Mouse (Mus musculus) Muller cell, postnatal 12 days (primary cell): ENCODE results near the gene Pla2g12a.
A peak's percentile ranks its signal among the peaks of the same experiment; 100 is the strongest.

ENCODE experiments used
- DNase-seq: peaks from one replicate; pipeline ENCODE4 v3.0.0-alpha.2; 2015; ENCODE audit errors: inconsistent ontology term

Gene Pla2g12a

DNA sequence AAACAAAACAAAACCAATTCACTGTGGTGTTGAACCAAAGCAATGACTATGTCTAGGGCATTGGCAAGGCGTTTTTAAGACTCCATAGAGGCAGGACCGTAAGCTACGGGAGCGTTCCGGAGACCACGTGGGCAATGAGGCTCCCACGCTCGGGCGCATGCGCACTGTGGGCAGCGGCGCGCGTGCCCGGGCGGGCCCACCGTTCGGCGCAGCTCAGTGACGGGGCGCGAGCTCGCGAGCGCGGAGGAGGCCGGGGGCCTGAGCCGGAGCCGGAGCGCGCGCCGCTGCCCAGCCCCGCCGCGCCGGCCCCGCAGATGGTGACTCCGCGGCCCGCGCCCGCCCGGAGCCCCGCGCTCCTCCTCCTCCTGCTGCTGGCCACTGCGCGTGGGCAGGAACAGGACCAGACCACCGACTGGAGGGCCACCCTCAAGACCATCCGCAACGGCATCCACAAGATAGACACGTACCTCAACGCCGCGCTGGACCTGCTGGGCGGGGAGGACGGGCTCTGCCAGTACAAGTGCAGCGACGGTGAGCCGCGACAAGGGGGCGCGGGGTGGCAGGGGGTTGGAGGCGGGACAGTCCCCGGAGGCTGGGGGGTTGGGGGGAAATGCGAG, at the start of gene Pla2g12a:
TSS of gene Pla2g12a (plus strand) at position 202 of the 617 bp plus-strand sequence.
- peak; percentile 92 for DNase-seq

DNA sequence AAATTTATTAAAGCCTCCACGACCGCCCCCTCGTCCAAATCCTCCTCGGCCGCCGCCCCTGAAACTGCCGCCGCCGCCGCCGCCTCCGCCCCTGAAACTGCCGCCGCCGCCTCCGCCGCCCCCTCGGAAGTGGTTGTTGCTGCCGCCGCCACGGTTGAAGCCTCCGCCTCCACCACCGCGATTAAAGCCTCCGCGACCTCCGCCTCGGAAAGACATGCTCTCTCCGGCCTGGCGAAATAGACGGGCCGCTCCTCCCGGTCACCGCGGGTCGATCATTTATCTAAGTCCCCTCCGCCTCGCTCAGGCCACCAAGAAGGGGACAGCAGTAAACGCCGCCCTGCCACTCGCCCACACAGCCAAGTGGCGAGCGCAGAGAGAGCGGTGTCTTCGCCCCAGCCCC, 47.8 kb upstream of the Pla2g12a start:
- DNase-seq = no peak

DNA sequence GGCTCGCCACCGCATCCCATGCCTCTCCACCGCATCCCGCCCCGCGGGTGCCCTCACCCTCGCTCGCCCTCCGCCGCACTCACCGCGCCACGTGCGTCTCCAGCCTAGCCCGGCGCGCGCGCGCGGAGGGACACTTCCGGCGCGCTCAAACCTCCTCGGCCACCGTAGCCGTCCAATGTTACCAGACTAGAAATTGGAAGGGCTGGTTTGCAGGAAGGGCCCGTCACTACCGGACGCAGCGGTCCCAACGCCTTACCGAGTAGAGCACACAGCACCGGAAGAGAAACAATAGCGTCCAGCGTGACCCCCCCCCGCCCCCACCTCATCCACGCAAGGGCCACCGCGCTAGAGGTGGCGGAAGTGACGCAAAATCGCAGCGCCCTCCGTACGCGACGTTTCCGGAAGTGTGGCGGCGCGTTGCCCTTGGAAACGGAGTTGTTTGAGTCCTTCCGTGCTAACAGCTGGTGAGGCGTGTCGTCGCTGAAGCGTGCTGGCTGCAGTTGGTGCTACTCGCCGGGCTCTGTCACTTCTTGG, 47.3 kb upstream of the Pla2g12a start, which contains the start of gene Gar1:
TSS of gene Gar1 (minus strand) at position 362 of the 534 bp plus-strand sequence.
- DNase-seq = peak; percentile 96

DNA sequence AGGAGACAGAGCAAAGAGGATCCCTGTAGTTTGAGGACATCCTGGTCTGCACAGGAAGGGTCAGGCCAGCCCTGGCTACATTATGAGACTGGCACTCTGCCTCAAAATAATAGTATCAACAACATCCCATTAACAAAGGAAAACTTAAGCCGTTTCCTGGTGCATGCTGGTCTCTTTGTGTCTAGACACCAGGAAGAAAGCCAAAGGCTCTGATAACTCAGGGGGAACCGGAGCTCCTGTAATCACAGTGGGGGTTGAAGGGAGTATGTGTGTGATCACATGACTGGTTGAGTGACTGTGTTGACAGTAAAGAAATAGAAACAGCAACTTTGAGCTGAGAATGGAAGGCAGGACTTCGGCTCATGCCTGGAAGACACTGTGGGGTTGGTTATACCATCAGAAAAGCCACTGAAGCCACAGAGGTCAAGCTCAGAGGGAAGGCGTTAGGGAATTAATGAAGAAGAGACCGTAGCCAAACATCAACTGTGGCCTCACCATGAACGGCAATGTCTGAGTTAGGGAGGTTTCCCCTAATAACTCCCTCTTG, 42.9 kb upstream of the Pla2g12a start, which contains the start of gene Cfi:
TSS of gene Cfi (plus strand) at position 497 of the 547 bp plus-strand sequence.
- DNase-seq = no peak

DNA sequence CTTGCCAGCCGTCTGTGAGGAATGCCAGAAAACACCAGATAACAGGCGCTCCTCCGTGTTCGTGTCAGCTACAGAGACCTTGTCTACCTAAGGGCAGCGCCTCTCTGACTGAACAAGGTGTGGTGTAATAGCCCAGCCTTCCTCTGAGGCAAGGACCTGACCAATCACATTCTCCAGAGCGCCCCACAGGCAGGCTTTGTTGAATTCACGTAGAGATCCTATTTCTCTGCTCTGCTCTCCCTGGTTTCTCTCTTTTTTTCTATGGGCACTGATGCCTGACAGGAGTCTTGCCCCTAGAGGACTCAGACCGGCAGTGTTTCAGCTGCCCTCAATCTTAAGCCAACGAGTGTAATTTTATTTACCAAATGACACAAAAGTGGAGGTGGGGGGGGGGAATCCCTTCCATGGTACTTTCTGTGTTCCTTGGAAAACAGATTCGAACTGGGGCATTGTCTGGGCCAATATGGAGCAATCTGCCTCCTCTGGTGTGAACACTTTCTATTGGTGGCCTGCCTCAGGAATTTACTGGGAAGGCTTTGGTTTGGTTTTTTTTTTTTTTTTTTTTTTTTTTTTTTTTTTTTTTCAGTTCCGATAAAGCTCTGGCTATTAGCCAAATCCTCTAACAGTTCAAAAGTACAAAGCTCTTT, 42.2 kb upstream of the Pla2g12a start:
- peak; percentile 30 for DNase-seq

DNA sequence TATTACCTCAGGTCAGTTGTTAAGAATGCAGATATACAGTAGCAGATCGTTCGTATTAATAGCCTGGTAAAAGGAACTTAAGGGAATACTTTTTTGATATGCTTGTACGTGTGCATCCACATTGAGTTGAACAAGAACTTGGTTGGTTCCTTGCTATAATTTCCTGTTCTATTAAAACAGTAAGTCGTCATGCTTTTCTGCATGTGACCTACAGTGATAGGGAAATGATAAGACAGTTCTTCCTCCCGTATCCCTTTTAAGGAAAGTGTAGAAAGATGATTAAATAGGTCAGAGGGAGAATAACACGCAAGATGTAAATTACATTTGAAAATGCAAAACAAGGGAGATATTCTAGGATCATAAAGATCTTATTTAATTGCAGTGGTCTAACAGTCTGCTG, 41.4 kb upstream of the Pla2g12a start:
- no peak for DNase-seq

DNA sequence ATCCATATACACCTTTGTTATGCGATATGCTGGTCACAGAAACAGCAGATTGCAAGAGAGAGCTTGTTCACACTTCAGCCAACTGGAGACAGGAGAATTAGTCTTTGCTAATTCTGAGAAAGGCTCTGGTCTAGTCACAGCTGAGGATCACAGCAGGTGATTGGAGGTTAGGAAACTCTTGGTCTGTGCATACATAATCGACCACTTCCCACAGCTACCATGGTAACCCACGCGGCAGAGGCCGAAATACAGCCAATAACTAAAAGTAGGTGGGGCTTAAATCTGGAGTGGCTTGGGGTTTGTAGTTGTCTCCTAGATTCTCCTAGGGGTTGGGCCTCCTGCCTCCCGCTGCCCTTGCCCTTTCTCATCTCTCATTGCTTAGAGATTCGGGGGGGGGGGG, 40.4 kb upstream of the Pla2g12a start:
- no peak for DNase-seq

DNA sequence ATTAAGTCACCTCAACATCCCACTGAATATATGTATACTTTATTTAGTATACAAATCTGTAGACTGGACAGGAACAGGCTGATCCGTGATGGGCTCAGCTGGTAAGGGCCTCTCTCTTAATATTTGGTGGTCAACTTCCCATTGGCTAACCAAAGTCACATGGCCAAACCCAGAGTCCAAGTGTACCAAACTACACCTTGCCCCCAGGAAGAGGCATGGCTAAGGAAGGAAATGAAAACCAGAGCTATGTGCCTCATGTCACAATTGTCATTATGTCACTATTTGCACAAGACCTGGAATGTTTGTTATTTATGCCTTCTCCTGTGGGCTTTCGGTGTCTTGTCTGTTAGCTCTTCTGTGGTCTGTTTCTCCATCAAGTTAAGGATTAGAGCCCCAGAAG, 32.5 kb upstream of the Pla2g12a start:
- no peak for DNase-seq

DNA sequence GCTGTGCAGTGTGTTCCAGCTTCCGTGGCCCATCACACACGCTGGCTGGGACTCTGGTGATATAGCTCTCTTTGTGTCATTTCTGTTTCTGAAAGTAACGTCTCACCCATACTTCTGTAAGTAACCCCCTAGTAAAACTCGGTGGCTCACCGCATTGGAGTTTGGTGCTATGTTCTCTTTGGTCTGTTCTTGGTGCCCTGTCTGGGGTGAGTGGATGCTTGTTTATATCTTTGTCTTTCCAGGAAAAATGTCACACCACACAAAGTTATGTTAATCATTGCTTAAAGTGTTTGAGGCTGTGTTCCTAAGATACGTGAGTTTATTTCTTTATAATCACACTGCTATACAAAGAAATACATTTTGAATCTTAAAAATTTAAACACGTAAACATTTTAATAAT, 31.6 kb upstream of the Pla2g12a start:
- DNase-seq = no peak

DNA sequence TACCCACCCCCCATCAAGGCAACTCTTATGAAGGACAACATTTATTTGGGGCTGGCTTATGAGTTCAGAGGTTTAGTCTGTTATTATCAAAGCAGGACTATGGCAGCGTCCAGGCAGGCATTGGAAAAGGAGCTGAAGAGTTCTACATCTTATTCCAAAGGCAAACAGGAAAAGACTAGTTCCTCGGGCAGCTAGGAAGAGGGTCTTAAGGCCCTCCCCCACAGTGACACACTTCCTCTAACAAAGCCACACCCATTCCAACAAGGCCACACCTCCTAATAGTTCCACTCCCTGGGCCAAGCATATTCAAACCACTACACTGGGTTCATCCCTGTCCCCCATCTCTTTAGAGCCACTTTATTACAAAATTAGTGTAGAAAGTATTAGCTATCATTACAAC, 15.8 kb upstream of the Pla2g12a start:
- DNase-seq = no peak

DNA sequence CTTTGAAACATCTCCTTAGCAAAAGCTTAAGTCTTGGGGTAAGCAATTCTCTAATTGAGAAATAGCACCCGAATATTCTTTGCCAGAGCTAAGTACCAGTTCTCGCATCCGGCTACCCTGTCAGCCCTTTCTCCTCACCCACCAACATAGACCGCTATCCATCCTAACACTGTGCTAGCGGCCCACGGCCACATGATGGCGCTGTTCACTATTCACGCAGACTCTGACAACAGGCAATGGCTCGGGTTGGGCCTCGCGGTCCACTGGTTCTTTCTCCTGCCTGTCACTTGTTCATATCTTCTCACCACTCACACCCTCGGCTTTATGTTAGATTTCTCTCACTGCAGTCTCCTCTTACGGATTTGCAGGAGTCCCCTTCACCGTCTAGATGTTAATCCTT, 14.7 kb upstream of the Pla2g12a start:
- DNase-seq = peak; percentile 0

GRCm38 (mm10) chr3:129877327-129877726, 1.1 kb upstream of the Pla2g12a start:
- DNase-seq = no peak

GRCm38 (mm10) chr3:129879131-129879757, 838 bp downstream of the Pla2g12a start:
- peak; percentile 31 for DNase-seq

DNA sequence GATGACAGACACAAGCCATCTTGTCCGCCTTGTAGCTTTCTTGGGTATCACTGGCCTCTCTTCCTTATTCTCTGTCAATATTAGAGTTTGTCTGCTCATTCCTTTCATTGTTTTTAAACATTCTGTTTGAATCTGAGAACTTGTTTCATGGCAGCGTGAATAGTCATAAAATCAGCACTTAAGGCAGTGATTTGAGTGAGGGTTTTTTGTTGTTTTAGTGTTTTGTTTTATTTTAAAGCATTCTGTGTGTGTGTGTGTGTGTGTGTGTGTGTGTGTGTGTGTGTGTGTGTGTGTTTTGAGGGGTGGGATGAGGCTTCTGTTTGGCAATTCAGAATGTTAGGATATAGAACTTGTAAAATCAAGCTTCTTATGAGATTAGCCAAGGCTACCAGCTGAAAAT, 1.5 kb downstream of the Pla2g12a start:
- no peak for DNase-seq

- no peak for DNase-seq
These were observed 2.7 kb downstream of the Pla2g12a start for GRCm38 (mm10) chr3:129880925-129881593.

- no peak for DNase-seq
These were observed 7.2 kb downstream of the Pla2g12a start for GRCm38 (mm10) chr3:129885577-129885976.

DNA sequence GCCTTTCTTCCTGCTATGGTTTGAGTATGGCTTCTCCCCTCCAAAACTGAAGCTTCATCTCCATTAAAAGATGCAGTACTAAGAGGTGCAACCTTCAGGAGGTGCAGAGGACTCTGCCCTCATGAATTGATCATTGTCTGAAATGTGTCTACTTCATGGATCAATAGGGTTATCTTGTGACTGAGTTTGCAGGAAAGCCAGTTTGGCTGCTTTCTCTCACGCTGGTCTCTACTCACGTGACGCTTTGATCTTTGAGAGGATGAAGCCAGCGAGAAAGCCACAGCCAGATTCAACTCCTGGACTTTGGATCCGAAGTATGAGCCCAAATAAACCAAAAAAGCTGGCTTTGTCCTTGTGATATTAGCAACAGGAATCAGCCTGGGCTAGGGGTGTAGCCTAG, 8.0 kb downstream of the Pla2g12a start:
- DNase-seq = no peak

GRCm38 (mm10) chr3:129887779-129888517, 9.5 kb downstream of the Pla2g12a start:
- no peak for DNase-seq

DNA sequence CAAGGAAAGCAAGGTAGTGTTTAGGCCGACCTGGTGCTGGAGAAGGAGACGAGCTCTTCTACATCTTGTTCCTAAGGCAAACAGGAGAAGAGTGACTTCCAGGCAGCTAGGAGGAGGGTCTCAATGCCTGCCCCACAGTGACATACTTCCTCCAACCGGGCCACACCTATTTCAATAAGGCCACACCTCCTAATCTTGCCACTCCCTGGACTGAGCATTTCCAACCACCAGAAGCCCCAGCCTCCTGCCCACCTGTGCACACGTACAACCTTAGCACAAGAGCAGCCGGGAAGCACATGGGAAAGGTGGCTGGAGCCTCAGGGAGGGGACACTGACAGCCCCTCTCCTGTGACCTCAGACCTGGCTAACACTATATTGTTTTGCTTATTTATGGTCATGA, 13.6 kb downstream of the Pla2g12a start:
- no peak for DNase-seq

DNA sequence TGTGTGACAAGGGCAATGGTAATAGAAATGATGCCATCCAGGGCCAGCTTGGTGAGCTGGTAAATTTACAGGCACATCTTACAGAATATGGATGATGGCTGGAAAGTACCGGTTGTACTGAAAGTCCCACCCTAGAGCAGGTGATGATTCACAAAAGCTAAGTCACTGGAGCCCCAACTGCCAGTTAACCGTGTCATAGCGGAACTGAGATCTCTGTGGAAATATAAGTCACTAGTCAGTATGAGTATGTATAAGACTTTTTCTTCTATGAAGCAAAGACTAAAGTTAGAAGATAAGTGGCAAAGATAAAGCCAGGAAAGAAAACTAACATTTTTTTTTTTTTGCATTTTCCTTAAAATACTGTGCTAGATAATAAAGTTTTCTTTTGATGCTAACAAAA, 14.7 kb downstream of the Pla2g12a start:
- no peak for DNase-seq

DNA sequence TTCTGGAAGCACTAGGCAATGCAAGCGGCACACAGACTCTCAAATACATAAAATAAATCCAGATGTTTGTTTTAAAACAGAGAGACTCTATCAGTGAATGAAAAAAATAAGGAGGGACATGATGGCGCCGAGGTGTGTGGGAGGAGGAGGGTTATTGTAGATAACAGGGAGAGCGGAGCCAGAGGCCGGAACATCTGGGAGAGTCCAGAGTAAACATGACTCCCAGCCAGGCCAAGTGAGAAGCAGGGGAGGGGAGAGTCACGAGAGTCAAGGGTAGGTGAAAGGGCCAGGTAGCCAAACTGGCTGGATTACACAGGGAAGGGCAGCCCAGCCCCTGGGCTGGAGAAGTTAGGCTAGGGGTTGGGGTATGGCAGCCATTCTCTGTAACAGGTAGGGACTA, 18.2 kb downstream of the Pla2g12a start:
- DNase-seq = no peak
